Mouse (Mus musculus) myocyte (in vitro differentiated cells): ENCODE data around the gene Lgr6. TPM values are rescaled to one million over a fixed set of nuclear protein-coding genes. Genes with fewer than 3 reads are reported as not detected.

Source experiments
- H3K27me3 ChIP-seq: one replicate; pipeline ENCODE4 v1.6.1; 2011; ENCODE audit not compliant: control insufficient read depth, insufficient read depth, insufficient read length
- H3K36me3 ChIP-seq: one replicate; pipeline ENCODE4 v1.6.1; 2011; ENCODE audit not compliant: control insufficient read depth, insufficient read depth
- H3K4me2 ChIP-seq: one replicate; pipeline ENCODE4 v1.6.1; 2011; ENCODE audit warnings: low read depth, control low read depth
- H3K4me3 ChIP-seq: one replicate; pipeline ENCODE4 v1.5.1; 2011; ENCODE audit warnings: mild to moderate bottlenecking, control low read depth, moderate library complexity
- H3K79me2 ChIP-seq: one replicate; pipeline ENCODE4 v1.6.1; 2011; ENCODE audit not compliant: control insufficient read depth, insufficient read depth
- H3ac ChIP-seq: one replicate; pipeline ENCODE4 v1.6.1; 2011; ENCODE audit not compliant: control insufficient read depth, insufficient read length
- CEBPB ChIP-seq: IDR thresholded peaks from 2 replicates; pipeline ENCODE4 v1.6.1; 2011; ENCODE audit warnings: mild to moderate bottlenecking, moderate library complexity; ENCODE audit not compliant: poor library complexity, insufficient read depth, severe bottlenecking
- E2F4 ChIP-seq: IDR thresholded peaks from one replicate; pipeline ENCODE4 v1.6.1; 2011; ENCODE audit warnings: mild to moderate bottlenecking, control low read depth, moderate library complexity; ENCODE audit not compliant: insufficient read depth
- MAX ChIP-seq: IDR thresholded peaks from one replicate; pipeline ENCODE4 v1.6.1; 2011; ENCODE audit warnings: low read depth, mild to moderate bottlenecking, control low read depth
- MYOD1 ChIP-seq, 3 experiments: IDR thresholded peaks; one replicate each; pipeline ENCODE4 v1.6.1; 2011; ENCODE audit warnings: control low read depth in 2 of 3, low read depth in 2 of 3, mild to moderate bottlenecking in 2 of 3, moderate library complexity in 1 of 3; ENCODE audit not compliant: insufficient read length in 2 of 3, control insufficient read depth in 1 of 3
- MYOG ChIP-seq, 3 experiments: IDR thresholded peaks; one replicate each; pipeline ENCODE4 v1.6.1; 2011; ENCODE audit warnings: control low read depth in 2 of 3, low read depth in 2 of 3, mild to moderate bottlenecking in 2 of 3; ENCODE audit not compliant: insufficient read length in 2 of 3, control insufficient read depth in 1 of 3, insufficient read depth in 1 of 3
- POLR2A ChIP-seq: IDR thresholded peaks from one replicate; pipeline ENCODE4 v1.6.1; 2011; ENCODE audit warnings: low read depth, mild to moderate bottlenecking, control low read depth, moderate library complexity; ENCODE audit not compliant: insufficient read length
- POLR2AphosphoS2 ChIP-seq: IDR thresholded peaks from one replicate; pipeline ENCODE4 v1.6.1; 2011; ENCODE audit warnings: low read depth, control low read depth; ENCODE audit not compliant: insufficient read length
- REST ChIP-seq: IDR thresholded peaks from one replicate; pipeline ENCODE4 v1.6.1; 2011; ENCODE audit warnings: mild to moderate bottlenecking, control low read depth, moderate library complexity; ENCODE audit not compliant: insufficient read depth, insufficient read length
- SRF ChIP-seq: IDR thresholded peaks from one replicate; pipeline ENCODE4 v1.6.1; 2011; ENCODE audit warnings: low read depth; ENCODE audit not compliant: control insufficient read depth, insufficient read length
- TCF12 ChIP-seq: IDR thresholded peaks from one replicate; pipeline ENCODE4 v1.6.1; 2011; ENCODE audit warnings: mild to moderate bottlenecking, control low read depth; ENCODE audit not compliant: poor library complexity, insufficient read depth, severe bottlenecking
- TCF3 ChIP-seq: IDR thresholded peaks from one replicate; pipeline ENCODE4 v1.6.1; 2011; ENCODE audit warnings: low read depth, control low read depth; ENCODE audit not compliant: insufficient read length
- USF1 ChIP-seq: IDR thresholded peaks from one replicate; pipeline ENCODE4 v1.6.1; 2011; ENCODE audit warnings: low read depth, mild to moderate bottlenecking, control low read depth, moderate library complexity
- polyA plus RNA-seq: library from polyadenylated mRNA; unstranded; fragments of >200 nt; fragmentation: generic; extraction: Trizol; gene quantifications from one replicate; pipeline ENCODE4 v1.2.1, GENCODE M21; 2012; ENCODE audit warnings: missing spikeins

Lgr6 gene
- polyA plus RNA-seq, 1 experiment: 2.1 TPM

- TF ChIP-seq MYOD1 (IDR thresholded peaks at IDR 0.05; ENCODE audit: control insufficient read depth in 1 of 3, insufficient read length in 2 of 3, low read depth in 2 of 3): peak in 1 of 3 experiments; percentile 14
- TF ChIP-seq POLR2A: no peak
- H3K4me3 ChIP-seq: no peak overlapping the region
These were observed 26.1 kb downstream of the Lgr6 start for GRCm38 (mm10) chr1:135079021-135079420.

GRCm38 (mm10) chr1:135076470-135076869, 28.6 kb downstream of the Lgr6 start:
- Histone ChIP-seq H3K27me3 (peaks cover 4% of the 10 kb centered on the region), H3K79me2 (no peaks in the 10 kb centered on the region), H3K4me2 (no peak overlapping the region), H3ac (no peak overlapping the region), H3K36me3 (no peaks in the 10 kb centered on the region), H3K4me3 (no peak overlapping the region)
- TF ChIP-seq TCF3: no peak
- no peak for TF ChIP-seq POLR2AphosphoS2
- no peak for TF ChIP-seq TCF12
- TF ChIP-seq MYOD1 (IDR thresholded peaks at IDR 0.05; ENCODE audit: control insufficient read depth in 1 of 3, insufficient read length in 2 of 3, low read depth in 2 of 3): no peak
- TF ChIP-seq POLR2A: no peak
- TF ChIP-seq USF1: no peak
- no peak for TF ChIP-seq MAX
- no peak for TF ChIP-seq MYOG (IDR thresholded peaks at IDR 0.05; ENCODE audit: control insufficient read depth in 1 of 3, insufficient read depth in 1 of 3, insufficient read length in 2 of 3, low read depth in 2 of 3)
- TF ChIP-seq SRF: no peak
- no peak for TF ChIP-seq REST
- TF ChIP-seq CEBPB: no peak
- no peak for TF ChIP-seq E2F4

More at GRCm38 (mm10) chr1:135079021-135079420, 26.1 kb downstream of the Lgr6 start:
- peaks cover 4% of the 10 kb centered on the region for H3K27me3 ChIP-seq
- H3K4me2 ChIP-seq: no peak overlapping the region
- no peaks in the 10 kb centered on the region for H3K79me2 ChIP-seq
- no peak overlapping the region for H3ac ChIP-seq
- no peaks in the 10 kb centered on the region for H3K36me3 ChIP-seq

- no peak for TF ChIP-seq MYOG (IDR thresholded peaks at IDR 0.05; ENCODE audit: control insufficient read depth in 1 of 3, insufficient read depth in 1 of 3, insufficient read length in 2 of 3, low read depth in 2 of 3)
- TF ChIP-seq REST: no peak
- no peak for TF ChIP-seq SRF
- no peak for TF ChIP-seq MYOD1 (IDR thresholded peaks at IDR 0.05; ENCODE audit: control insufficient read depth in 1 of 3, insufficient read length in 2 of 3, low read depth in 2 of 3)
- TF ChIP-seq TCF12: no peak
- no peak for TF ChIP-seq E2F4
- no peak for TF ChIP-seq POLR2AphosphoS2
- no peak for TF ChIP-seq TCF3
- TF ChIP-seq USF1: no peak
- no peak for TF ChIP-seq POLR2A
- no peak for TF ChIP-seq MAX
- TF ChIP-seq CEBPB: no peak
- no peaks in the 10 kb centered on the region for H3K79me2 ChIP-seq
These were observed 29.8 kb downstream of the Lgr6 start for GRCm38 (mm10) chr1:135075270-135075669.

GRCm38 (mm10) chr1:135072643-135073042, 32.4 kb downstream of the Lgr6 start:
- H3ac ChIP-seq: no peak overlapping the region
- H3K36me3 ChIP-seq: no peaks in the 10 kb centered on the region
- H3K4me3 ChIP-seq: no peak overlapping the region
- no peaks in the 10 kb centered on the region for H3K79me2 ChIP-seq
- H3K27me3 ChIP-seq: peaks cover 4% of the 10 kb centered on the region
- H3K4me2 ChIP-seq: no peak overlapping the region
- TF ChIP-seq MAX: no peak
- TF ChIP-seq CEBPB: no peak
- no peak for TF ChIP-seq USF1
- TF ChIP-seq MYOG (IDR thresholded peaks at IDR 0.05; ENCODE audit: control insufficient read depth in 1 of 3, insufficient read depth in 1 of 3, insufficient read length in 2 of 3, low read depth in 2 of 3): no peak

More at GRCm38 (mm10) chr1:135075270-135075669, 29.8 kb downstream of the Lgr6 start:
- no peak overlapping the region for H3ac ChIP-seq
- no peak overlapping the region for H3K4me3 ChIP-seq
- H3K36me3 ChIP-seq: no peaks in the 10 kb centered on the region
- no peak overlapping the region for H3K4me2 ChIP-seq
- peaks cover 4% of the 10 kb centered on the region for H3K27me3 ChIP-seq

GRCm38 (mm10) chr1:135069841-135070240, 35.2 kb downstream of the Lgr6 start:
- no peak overlapping the region for H3ac ChIP-seq
- no peaks in the 10 kb centered on the region for H3K79me2 ChIP-seq
- no peak overlapping the region for H3K4me2 ChIP-seq
- H3K4me3 ChIP-seq: no peak overlapping the region
- H3K36me3 ChIP-seq: no peaks in the 10 kb centered on the region
- TF ChIP-seq REST (no peak), CEBPB (no peak), POLR2A (no peak), MAX (no peak), TCF3 (no peak), SRF (no peak), USF1 (no peak), MYOG (IDR thresholded peaks at IDR 0.05; ENCODE audit: control insufficient read depth in 1 of 3, insufficient read depth in 1 of 3, insufficient read length in 2 of 3, low read depth in 2 of 3) (no peak), TCF12 (no peak), POLR2AphosphoS2 (no peak), E2F4 (no peak), MYOD1 (IDR thresholded peaks at IDR 0.05; ENCODE audit: control insufficient read depth in 1 of 3, insufficient read length in 2 of 3, low read depth in 2 of 3) (no peak)
- no peaks in the 10 kb centered on the region for H3K27me3 ChIP-seq
